Mouse (Mus musculus) erythroblast, embryonic 14.5 days (primary cell): ENCODE data around the gene Cpeb2.

ENCODE experiments used
- GATA1 ChIP-seq: IDR thresholded peaks from 2 replicates; pipeline ENCODE4 v1.6.1; 2012; ENCODE audit warnings: low read length, inconsistent platforms, mixed read lengths
- TAL1 ChIP-seq: IDR thresholded peaks from 3 replicates; pipeline ENCODE4 v1.6.1; 2012; ENCODE audit warnings: low read length, inconsistent platforms, mixed read lengths

DNA sequence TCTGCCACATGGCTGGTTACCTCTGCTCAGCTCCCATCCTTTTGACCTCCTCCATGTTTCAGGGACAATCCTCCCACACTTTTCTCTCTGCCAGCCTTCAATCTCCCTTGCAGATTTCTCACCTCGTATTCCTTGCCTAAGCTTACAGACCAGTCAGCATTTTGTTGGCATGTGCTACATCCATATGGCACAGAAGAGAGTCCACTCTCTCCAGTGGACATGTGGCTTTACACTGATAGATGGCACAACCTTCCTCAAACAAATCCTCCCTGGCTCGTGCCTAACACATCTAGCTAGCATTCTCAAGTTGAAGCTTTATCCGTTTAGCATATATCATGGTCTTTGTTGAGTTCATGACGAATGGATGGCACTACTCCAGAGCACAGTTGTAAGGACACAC is 32.3 kb upstream of the Cpeb2 start:
- TF ChIP-seq GATA1 (no peak), TAL1 (no peak)
